Mouse (Mus musculus): ENCODE results near the gene Dpp10. TPM values are rescaled to one million over a fixed set of nuclear protein-coding genes. Genes with fewer than 3 reads are reported as not detected.

Dpp10 gene
- polyA plus RNA-seq, 1 experiment from 2014 or later: 23.7 TPM

GRCm38 (mm10) chr1:123933812-123934727, 111.3 kb downstream of the Dpp10 start:
- no peaks in the 10 kb centered on the region for H3K27me3 ChIP-seq (ENCODE audit: control insufficient read depth, insufficient read depth, low read length)
- DNase-seq (no peak), ATAC-seq (ENCODE audit: low FRiP score, low TSS enrichment) (no peak)
- no peak overlapping the region for H3K9ac ChIP-seq (replicated peaks; ENCODE audit: low read length)
- H3K4me2 ChIP-seq (ENCODE audit: low read length): no peak overlapping the region
- no peak overlapping the region for H3K4me3 ChIP-seq (replicated peaks; ENCODE audit: low read depth, low read length)
- no peak overlapping the region for H3K27ac ChIP-seq (replicated peaks; ENCODE audit: low read depth, low read length)
- 82% methylated on average over 7 of the region's 7 CpGs for WGBS
- no peaks in the 10 kb centered on the region for H3K9me3 ChIP-seq (ENCODE audit: control insufficient read depth, low read length)
- H3K4me1 ChIP-seq (ENCODE audit: control insufficient read depth, insufficient read depth, low read length): no peaks in the 10 kb centered on the region
- no peaks in the 10 kb centered on the region for H3K36me3 ChIP-seq (ENCODE audit: control insufficient read depth, insufficient read depth, low read length)

GRCm38 (mm10) chr1:123928003-123928370, 117.4 kb downstream of the Dpp10 start:
- DNase-seq (no peak), ATAC-seq (ENCODE audit: low FRiP score, low TSS enrichment) (no peak)
- Histone ChIP-seq H3K36me3 (ENCODE audit: control insufficient read depth, insufficient read depth, low read length) (no peaks in the 10 kb centered on the region), H3K4me1 (ENCODE audit: control insufficient read depth, insufficient read depth, low read length) (no peaks in the 10 kb centered on the region), H3K27me3 (ENCODE audit: control insufficient read depth, insufficient read depth, low read length) (no peaks in the 10 kb centered on the region), H3K4me2 (ENCODE audit: low read length) (no peak overlapping the region), H3K4me3 (replicated peaks; ENCODE audit: low read depth, low read length) (no peak overlapping the region), H3K9ac (replicated peaks; ENCODE audit: low read length) (no peak overlapping the region), H3K9me3 (ENCODE audit: control insufficient read depth, low read length) (no peaks in the 10 kb centered on the region), H3K27ac (replicated peaks; ENCODE audit: low read depth, low read length) (no peak overlapping the region)
- WGBS: 67% methylated on average over 3 of the region's 3 CpGs

GRCm38 (mm10) chr1:123927278-123928002, 117.9 kb downstream of the Dpp10 start:
- Histone ChIP-seq H3K36me3 (ENCODE audit: control insufficient read depth, insufficient read depth, low read length) (no peaks in the 10 kb centered on the region), H3K9ac (replicated peaks; ENCODE audit: low read length) (no peak overlapping the region), H3K4me2 (ENCODE audit: low read length) (no peak overlapping the region), H3K9me3 (ENCODE audit: control insufficient read depth, low read length) (no peaks in the 10 kb centered on the region), H3K4me3 (replicated peaks; ENCODE audit: low read depth, low read length) (no peak overlapping the region), H3K27ac (replicated peaks; ENCODE audit: low read depth, low read length) (0 out of 2 replicates have a peak overlapping the region, but pooled peaks have one; percentile 20), H3K4me1 (ENCODE audit: control insufficient read depth, insufficient read depth, low read length) (no peaks in the 10 kb centered on the region), H3K27me3 (ENCODE audit: control insufficient read depth, insufficient read depth, low read length) (no peaks in the 10 kb centered on the region)
- ATAC-seq (ENCODE audit: low FRiP score, low TSS enrichment) (no peak), DNase-seq (no peak)

GRCm38 (mm10) chr1:123924905-123925304, 120.5 kb downstream of the Dpp10 start:
- Histone ChIP-seq H3K9me3 (ENCODE audit: control insufficient read depth, low read length) (no peaks in the 10 kb centered on the region), H3K4me2 (ENCODE audit: low read length) (no peak overlapping the region), H3K27ac (replicated peaks; ENCODE audit: low read depth, low read length) (no peak overlapping the region), H3K4me1 (ENCODE audit: control insufficient read depth, insufficient read depth, low read length) (no peaks in the 10 kb centered on the region), H3K27me3 (ENCODE audit: control insufficient read depth, insufficient read depth, low read length) (no peaks in the 10 kb centered on the region), H3K9ac (replicated peaks; ENCODE audit: low read length) (no peak overlapping the region), H3K4me3 (replicated peaks; ENCODE audit: low read depth, low read length) (no peak overlapping the region), H3K36me3 (ENCODE audit: control insufficient read depth, insufficient read depth, low read length) (no peaks in the 10 kb centered on the region)
- DNase-seq: no peak
- no peak for ATAC-seq (ENCODE audit: low FRiP score, low TSS enrichment)
- WGBS: 76% methylated on average over 1 of the region's 1 CpGs

GRCm38 (mm10) chr1:123923907-123924306, 121.5 kb downstream of the Dpp10 start:
- H3K27ac ChIP-seq (replicated peaks; ENCODE audit: low read depth, low read length): no peak overlapping the region
- no peaks in the 10 kb centered on the region for H3K4me1 ChIP-seq (ENCODE audit: control insufficient read depth, insufficient read depth, low read length)
- no peak for ATAC-seq (ENCODE audit: low FRiP score, low TSS enrichment)
- no peak overlapping the region for H3K4me3 ChIP-seq (replicated peaks; ENCODE audit: low read depth, low read length)
- no peak overlapping the region for H3K4me2 ChIP-seq (ENCODE audit: low read length)
- 89% methylated on average over 2 of the region's 2 CpGs for WGBS
- H3K36me3 ChIP-seq (ENCODE audit: control insufficient read depth, insufficient read depth, low read length): no peaks in the 10 kb centered on the region
- no peaks in the 10 kb centered on the region for H3K9me3 ChIP-seq (ENCODE audit: control insufficient read depth, low read length)
- DNase-seq: no peak
- H3K27me3 ChIP-seq (ENCODE audit: control insufficient read depth, insufficient read depth, low read length): no peaks in the 10 kb centered on the region
- H3K9ac ChIP-seq (replicated peaks; ENCODE audit: low read length): no peak overlapping the region

GRCm38 (mm10) chr1:123919606-123920005, 125.8 kb downstream of the Dpp10 start:
- H3K36me3 ChIP-seq (ENCODE audit: control insufficient read depth, insufficient read depth, low read length): no peaks in the 10 kb centered on the region
- no peak overlapping the region for H3K4me3 ChIP-seq (replicated peaks; ENCODE audit: low read depth, low read length)
- whole genome bisulfite sequencing: 92% methylated on average over 1 of the region's 1 CpGs
- no peak for ATAC-seq (ENCODE audit: low FRiP score, low TSS enrichment)
- H3K27me3 ChIP-seq (ENCODE audit: control insufficient read depth, insufficient read depth, low read length): no peaks in the 10 kb centered on the region
- H3K9ac ChIP-seq (replicated peaks; ENCODE audit: low read length): no peak overlapping the region
- no peak overlapping the region for H3K4me2 ChIP-seq (ENCODE audit: low read length)
- H3K27ac ChIP-seq (replicated peaks; ENCODE audit: low read depth, low read length): no peak overlapping the region
- H3K9me3 ChIP-seq (ENCODE audit: control insufficient read depth, low read length): no peaks in the 10 kb centered on the region
- H3K4me1 ChIP-seq (ENCODE audit: control insufficient read depth, insufficient read depth, low read length): no peaks in the 10 kb centered on the region
- DNase-seq: no peak

GRCm38 (mm10) chr1:123902628-123903027, 142.7 kb downstream of the Dpp10 start:
- DNase-seq (no peak), ATAC-seq (ENCODE audit: low FRiP score, low TSS enrichment) (no peak)
- Histone ChIP-seq H3K9ac (replicated peaks; ENCODE audit: low read length) (no peak overlapping the region), H3K4me2 (ENCODE audit: low read length) (no peak overlapping the region), H3K36me3 (ENCODE audit: control insufficient read depth, insufficient read depth, low read length) (no peaks in the 10 kb centered on the region), H3K27me3 (ENCODE audit: control insufficient read depth, insufficient read depth, low read length) (no peaks in the 10 kb centered on the region), H3K4me3 (replicated peaks; ENCODE audit: low read depth, low read length) (no peak overlapping the region), H3K27ac (replicated peaks; ENCODE audit: low read depth, low read length) (no peak overlapping the region), H3K9me3 (ENCODE audit: control insufficient read depth, low read length) (no peaks in the 10 kb centered on the region), H3K4me1 (ENCODE audit: control insufficient read depth, insufficient read depth, low read length) (no peaks in the 10 kb centered on the region)
- WGBS: 80% methylated on average over 5 of the region's 5 CpGs

- 84% methylated on average over 4 of the region's 4 CpGs for WGBS
- Histone ChIP-seq H3K27me3 (ENCODE audit: control insufficient read depth, insufficient read depth, low read length) (no peaks in the 10 kb centered on the region), H3K4me3 (replicated peaks; ENCODE audit: low read depth, low read length) (no peak overlapping the region), H3K9ac (replicated peaks; ENCODE audit: low read length) (no peak overlapping the region), H3K9me3 (ENCODE audit: control insufficient read depth, low read length) (no peaks in the 10 kb centered on the region), H3K36me3 (ENCODE audit: control insufficient read depth, insufficient read depth, low read length) (no peaks in the 10 kb centered on the region), H3K27ac (replicated peaks; ENCODE audit: low read depth, low read length) (no peak overlapping the region), H3K4me2 (ENCODE audit: low read length) (no peak overlapping the region), H3K4me1 (ENCODE audit: control insufficient read depth, insufficient read depth, low read length) (no peaks in the 10 kb centered on the region)
- no peak for DNase-seq
- ATAC-seq (ENCODE audit: low FRiP score, low TSS enrichment): no peak
Measured at GRCm38 (mm10) chr1:123901218-123901617, 144.1 kb downstream of the Dpp10 start.

All from midbrain, embryonic 14.5 days (tissue).